Mouse (Mus musculus): Measurements from ENCODE around the gene Shroom4. TPM values are rescaled to one million over a fixed set of nuclear protein-coding genes. Genes with fewer than 3 reads are reported as not detected.

Shroom4 gene
- 2.0 and 2.1 TPM in 2 replicates for polyA plus RNA-seq (2012; rRNA removed)

GRCm38 (mm10) chrX:6399626-6400397 lies at the start of gene Shroom4:
Gene Shroom4, plus strand, starts transcription at chrX:6399854.
- WGBS, result 6% methylated on average over 55 of the region's 55 CpGs
- Histone ChIP-seq H3K4me1 (ENCODE audit: control insufficient read depth, insufficient read depth, low read length) (no peaks in the 10 kb centered on the region), H3K4me3 (replicated peaks; ENCODE audit: insufficient read depth, low read depth, low read length) (peak within 1 kb of the TSS; percentile 89), H3K27ac (ENCODE audit: insufficient read depth, low read length) (no peak within 1 kb of the TSS), H3K27me3 (ENCODE audit: control insufficient read depth, insufficient read depth, low read length) (no peaks in the 10 kb centered on the region)
- peak; percentile 43 to 65 for DNase-seq
- no peak for TF ChIP-seq POLR2A (IDR thresholded peaks at IDR 0.05; ENCODE audit: borderline replicate concordance, insufficient read depth, low read length)
- no peak for TF ChIP-seq CTCF (IDR thresholded peaks at IDR 0.05; ENCODE audit: borderline replicate concordance, insufficient read depth, low read depth, low read length)

GRCm38 (mm10) chrX:6356876-6357275 lies 42.8 kb upstream of the Shroom4 start:
- Histone ChIP-seq H3K4me3 (replicated peaks; ENCODE audit: insufficient read depth, low read depth, low read length) (no peak overlapping the region), H3K27ac (ENCODE audit: insufficient read depth, low read length) (no peak overlapping the region), H3K27me3 (ENCODE audit: control insufficient read depth, insufficient read depth, low read length) (no peaks in the 10 kb centered on the region), H3K4me1 (ENCODE audit: control insufficient read depth, insufficient read depth, low read length) (no peaks in the 10 kb centered on the region)
- WGBS, result 49% methylated on average over 3 of the region's 3 CpGs
- TF ChIP-seq CTCF (IDR thresholded peaks at IDR 0.05; ENCODE audit: borderline replicate concordance, insufficient read depth, low read depth, low read length) (no peak), POLR2A (IDR thresholded peaks at IDR 0.05; ENCODE audit: borderline replicate concordance, insufficient read depth, low read length) (no peak)
- DNase-seq, result no peak

GRCm38 (mm10) chrX:6357503-6358114 lies 42.0 kb upstream of the Shroom4 start:
- H3K27me3 ChIP-seq (ENCODE audit: control insufficient read depth, insufficient read depth, low read length), result no peaks in the 10 kb centered on the region
- WGBS, result 61% methylated on average over 6 of the region's 6 CpGs
- no peak for TF ChIP-seq CTCF (IDR thresholded peaks at IDR 0.05; ENCODE audit: borderline replicate concordance, insufficient read depth, low read depth, low read length)
- no peak for TF ChIP-seq POLR2A (IDR thresholded peaks at IDR 0.05; ENCODE audit: borderline replicate concordance, insufficient read depth, low read length)
- no peaks in the 10 kb centered on the region for H3K4me1 ChIP-seq (ENCODE audit: control insufficient read depth, insufficient read depth, low read length)
- no peak for DNase-seq
- no peak overlapping the region for H3K4me3 ChIP-seq (replicated peaks; ENCODE audit: insufficient read depth, low read depth, low read length)
- H3K27ac ChIP-seq (ENCODE audit: insufficient read depth, low read length), result no peak overlapping the region

- no peak for DNase-seq
- H3K27me3 ChIP-seq (ENCODE audit: control insufficient read depth, insufficient read depth, low read length), result no peaks in the 10 kb centered on the region
- H3K4me3 ChIP-seq (replicated peaks; ENCODE audit: insufficient read depth, low read depth, low read length), result no peak overlapping the region
- 85% methylated on average over 1 of the region's 1 CpGs for WGBS
- no peak for TF ChIP-seq CTCF (IDR thresholded peaks at IDR 0.05; ENCODE audit: borderline replicate concordance, insufficient read depth, low read depth, low read length)
- no peak for TF ChIP-seq POLR2A (IDR thresholded peaks at IDR 0.05; ENCODE audit: borderline replicate concordance, insufficient read depth, low read length)
- H3K4me1 ChIP-seq (ENCODE audit: control insufficient read depth, insufficient read depth, low read length), result no peaks in the 10 kb centered on the region
- no peak overlapping the region for H3K27ac ChIP-seq (ENCODE audit: insufficient read depth, low read length)
Measured at GRCm38 (mm10) chrX:6368822-6369221, 30.8 kb upstream of the Shroom4 start.

GRCm38 (mm10) chrX:6370706-6371105 lies 28.9 kb upstream of the Shroom4 start:
- no peak for TF ChIP-seq POLR2A (IDR thresholded peaks at IDR 0.05; ENCODE audit: borderline replicate concordance, insufficient read depth, low read length)
- no peak for TF ChIP-seq CTCF (IDR thresholded peaks at IDR 0.05; ENCODE audit: borderline replicate concordance, insufficient read depth, low read depth, low read length)
- 88% methylated on average over 3 of the region's 3 CpGs for WGBS
- H3K4me3 ChIP-seq (replicated peaks; ENCODE audit: insufficient read depth, low read depth, low read length), result no peak overlapping the region
- H3K27ac ChIP-seq (ENCODE audit: insufficient read depth, low read length), result no peak overlapping the region
- no peaks in the 10 kb centered on the region for H3K4me1 ChIP-seq (ENCODE audit: control insufficient read depth, insufficient read depth, low read length)
- no peak for DNase-seq
- no peaks in the 10 kb centered on the region for H3K27me3 ChIP-seq (ENCODE audit: control insufficient read depth, insufficient read depth, low read length)

- no peak for DNase-seq
- H3K27me3 ChIP-seq (ENCODE audit: control insufficient read depth, insufficient read depth, low read length), result no peaks in the 10 kb centered on the region
- TF ChIP-seq POLR2A (IDR thresholded peaks at IDR 0.05; ENCODE audit: borderline replicate concordance, insufficient read depth, low read length), result no peak
- no peak for TF ChIP-seq CTCF (IDR thresholded peaks at IDR 0.05; ENCODE audit: borderline replicate concordance, insufficient read depth, low read depth, low read length)
- no peak overlapping the region for H3K4me3 ChIP-seq (replicated peaks; ENCODE audit: insufficient read depth, low read depth, low read length)
- H3K27ac ChIP-seq (ENCODE audit: insufficient read depth, low read length), result no peak overlapping the region
- WGBS, result 79% methylated on average over 1 of the region's 1 CpGs
- H3K4me1 ChIP-seq (ENCODE audit: control insufficient read depth, insufficient read depth, low read length), result no peaks in the 10 kb centered on the region
Measured at GRCm38 (mm10) chrX:6393861-6394260, 5.8 kb upstream of the Shroom4 start.

GRCm38 (mm10) chrX:6399193-6399592 lies 461 bp upstream of the Shroom4 start:
- no peaks in the 10 kb centered on the region for H3K27me3 ChIP-seq (ENCODE audit: control insufficient read depth, insufficient read depth, low read length)
- TF ChIP-seq CTCF (IDR thresholded peaks at IDR 0.05; ENCODE audit: borderline replicate concordance, insufficient read depth, low read depth, low read length), result no peak
- H3K4me3 ChIP-seq (replicated peaks; ENCODE audit: insufficient read depth, low read depth, low read length), result peak overlapping the region; percentile 89
- no peak overlapping the region for H3K27ac ChIP-seq (ENCODE audit: insufficient read depth, low read length)
- WGBS, result 57% methylated on average over 1 of the region's 1 CpGs
- DNase-seq, result peak; percentile 1 to 5
- H3K4me1 ChIP-seq (ENCODE audit: control insufficient read depth, insufficient read depth, low read length), result no peaks in the 10 kb centered on the region

Data from cerebellum, adult 2 months (tissue).